Mouse (Mus musculus) intestine, embryonic 14.5 days (tissue): ENCODE measurements around the gene Kdm5b. TPM values are rescaled to one million over a fixed set of nuclear protein-coding genes. Genes with fewer than 3 reads are reported as not detected.

Experiments
- ATAC-seq: fragments of 200-750 bp; cut with Nextera tagmentation; replicated peaks from 2 replicates; pipeline ENCODE4 v1.8.0; 2017; ENCODE audit warnings: low read depth, moderate number of reproducible peaks, moderate TSS enrichment, moderate library complexity; ENCODE audit not compliant: low FRiP score, low TSS enrichment
- DNase-seq: peaks from one replicate; pipeline ENCODE4 v3.0.0-alpha.2; 2018; ENCODE audit warnings: low spot score
- H3K27ac ChIP-seq: fragments of 300-500 bp; sonication (generic); 2 replicates; pipeline ENCODE4 v1.5.1; 2014; ENCODE audit warnings: low read depth, mild to moderate bottlenecking, control low read depth
- H3K27me3 ChIP-seq: fragments of 300-500 bp; sonication (generic); replicated peaks from 2 replicates; pipeline ENCODE4 v1.6.1; 2014; ENCODE audit warnings: low read length, control low read depth; ENCODE audit not compliant: control insufficient read depth, insufficient read depth
- H3K36me3 ChIP-seq: fragments of 300-500 bp; sonication (generic); 2 replicates; pipeline ENCODE4 v1.6.1; 2014; ENCODE audit warnings: low read length, control low read depth; ENCODE audit not compliant: control insufficient read depth, insufficient read depth
- H3K4me1 ChIP-seq: fragments of 300-500 bp; sonication (generic); replicated peaks from 2 replicates; pipeline ENCODE4 v1.6.1; 2014; ENCODE audit warnings: low read length, control low read depth, mixed read lengths; ENCODE audit not compliant: control insufficient read depth, insufficient read depth
- H3K4me2 ChIP-seq: fragments of 300-500 bp; sonication (generic); 2 replicates; pipeline ENCODE4 v1.6.1; 2014; ENCODE audit warnings: low read length
- H3K4me3 ChIP-seq: fragments of 300-500 bp; sonication (generic); 2 replicates; pipeline ENCODE4 v1.5.1; 2014; ENCODE audit warnings: low read depth, low read length, control low read depth, mixed read lengths
- H3K9ac ChIP-seq: fragments of 300-500 bp; sonication (generic); 2 replicates; pipeline ENCODE4 v1.6.1; 2014; ENCODE audit warnings: mild to moderate bottlenecking, low read length
- H3K9me3 ChIP-seq: fragments of 300-500 bp; sonication (generic); 2 replicates; pipeline ENCODE4 v1.6.1; 2016; ENCODE audit warnings: low read length, control low read depth; ENCODE audit not compliant: control insufficient read depth
- WGBS: fragments of 180-500 bp; shearing (Covaris S2); extraction: QIAGEN DNeasy Blood & Tissue Kit; methylation state at CpG from one replicate; pipeline ENCODE4 v1.1.7; 2014; 5-methylcytosine and 5-hydroxymethylcytosine counted together
- polyA plus RNA-seq: library from polyadenylated mRNA; unstranded; fragments of >200 nt; fragmentation: Nextera tagmentation; extraction: Ambion mirVana; gene quantifications from 2 replicates; pipeline ENCODE4 v1.2.1, GENCODE M21; 2014

The Kdm5b gene
- polyA plus RNA-seq, 1 experiment from 2014 or later: 54.2 TPM

GRCm38 (mm10) chr1:134555871-134556670, 3.9 kb upstream of the Kdm5b start:
- DNase-seq: no peak
- under 1% methylated on average over 45 of the region's 46 CpGs for WGBS
- Histone ChIP-seq H3K9ac (peak overlapping the region; percentile 82), H3K27ac (peak overlapping the region; percentile 94), H3K36me3 (no peaks in the 10 kb centered on the region), H3K27me3 (no peaks in the 10 kb centered on the region), H3K4me1 (peaks cover 16% of the 10 kb centered on the region), H3K4me2 (peak overlapping the region; percentile 71), H3K9me3 (no peaks in the 10 kb centered on the region), H3K4me3 (peak overlapping the region; percentile 58)
- ATAC-seq: peak; percentile 5

- Histone ChIP-seq H3K4me1 (peaks cover 16% of the 10 kb centered on the region), H3K4me3 (peak overlapping the region; percentile 58), H3K36me3 (no peaks in the 10 kb centered on the region), H3K27ac (peak overlapping the region; percentile 94), H3K4me2 (peak overlapping the region; percentile 71), H3K9me3 (no peaks in the 10 kb centered on the region), H3K9ac (peak overlapping the region; percentile 82), H3K27me3 (no peaks in the 10 kb centered on the region)
- DNase-seq: peak; percentile 94
- WGBS: under 1% methylated on average over 35 of the region's 35 CpGs
- peak; percentile 96 for ATAC-seq
Observed at GRCm38 (mm10) chr1:134556671-134557218, 3.2 kb upstream of the Kdm5b start.

DNA sequence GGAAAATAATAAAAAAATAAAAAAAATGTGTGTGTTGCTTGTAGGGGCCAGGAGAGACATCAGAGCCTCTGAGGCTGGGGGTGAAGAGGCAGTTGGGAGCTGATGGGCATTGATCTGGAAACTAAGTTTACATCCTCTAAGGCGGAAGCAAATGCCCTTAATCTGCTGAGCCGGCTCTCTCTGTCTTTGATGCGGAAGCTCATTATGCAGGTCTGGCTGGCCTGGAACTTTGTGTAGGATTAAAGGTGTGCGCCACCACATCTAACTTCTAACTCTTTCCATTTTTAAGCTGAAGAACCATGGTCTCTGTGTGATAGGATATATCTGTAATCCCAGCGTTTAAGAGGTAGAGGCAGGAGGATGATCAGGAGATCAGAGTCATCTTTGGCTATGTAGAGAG, 1.5 kb upstream of the Kdm5b start:
- Histone ChIP-seq H3K4me3 (no peak overlapping the region), H3K9me3 (no peaks in the 10 kb centered on the region), H3K36me3 (no peaks in the 10 kb centered on the region), H3K9ac (no peak overlapping the region), H3K4me2 (no peak overlapping the region), H3K27ac (no peak overlapping the region), H3K27me3 (no peaks in the 10 kb centered on the region), H3K4me1 (peaks cover 23% of the 10 kb centered on the region)
- WGBS: 72% methylated on average over 5 of the region's 5 CpGs
- DNase-seq (no peak), ATAC-seq (no peak)

DNA sequence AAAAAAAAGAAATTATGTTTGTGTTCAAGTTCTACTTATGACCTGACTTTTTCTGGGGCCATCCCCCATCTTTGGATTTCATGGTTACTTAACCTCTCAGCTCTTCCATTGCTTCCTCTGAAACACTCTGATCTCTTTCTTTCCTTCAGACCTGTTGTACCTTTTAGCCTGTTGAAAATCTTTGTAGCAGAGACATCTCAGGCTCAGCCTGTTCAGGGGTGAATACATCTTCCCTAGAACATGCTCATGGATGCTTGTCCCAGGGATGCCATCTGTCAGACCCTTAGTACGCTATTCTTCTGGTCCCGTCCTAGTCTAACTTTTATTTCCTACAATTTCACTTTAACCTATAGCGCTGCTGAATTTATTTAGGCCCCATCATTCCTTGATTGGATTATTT, 745 bp upstream of the Kdm5b start:
- Histone ChIP-seq H3K9me3 (no peaks in the 10 kb centered on the region), H3K27ac (0 out of 2 replicates have a peak overlapping the region, but pooled peaks have one; percentile 91), H3K27me3 (no peaks in the 10 kb centered on the region), H3K4me3 (no peak overlapping the region), H3K4me2 (no peak overlapping the region), H3K9ac (no peak overlapping the region), H3K36me3 (no peaks in the 10 kb centered on the region), H3K4me1 (peaks cover 23% of the 10 kb centered on the region)
- DNase-seq: no peak
- 68% methylated on average over 3 of the region's 3 CpGs for WGBS
- ATAC-seq: no peak

DNA sequence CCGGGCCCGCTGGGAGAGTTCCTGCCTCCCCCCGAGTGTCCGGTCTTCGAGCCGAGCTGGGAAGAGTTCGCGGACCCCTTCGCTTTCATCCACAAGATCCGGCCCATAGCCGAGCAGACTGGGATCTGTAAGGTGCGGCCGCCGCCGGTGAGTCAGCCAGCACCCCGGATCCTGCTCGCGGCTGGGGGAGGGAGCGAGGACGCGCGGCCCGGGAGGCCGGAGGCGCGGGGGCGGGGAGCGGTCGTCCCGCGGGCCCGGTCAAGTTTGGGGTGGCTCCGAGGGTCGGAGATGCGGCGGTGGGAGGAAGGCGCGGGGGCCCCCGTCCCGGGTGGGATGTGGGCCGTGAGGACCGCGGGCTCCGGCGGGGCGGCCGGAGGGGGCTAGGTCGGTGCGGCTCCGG, 425 bp downstream of the Kdm5b start:
- under 1% methylated on average over 49 of the region's 50 CpGs for WGBS
- Histone ChIP-seq H3K4me1 (peaks cover 19% of the 10 kb centered on the region), H3K36me3 (no peaks in the 10 kb centered on the region), H3K4me3 (peak overlapping the region; percentile 91), H3K27ac (peak overlapping the region; percentile 91), H3K9me3 (no peaks in the 10 kb centered on the region), H3K4me2 (peak overlapping the region; percentile 66), H3K9ac (peak overlapping the region; percentile 98), H3K27me3 (no peaks in the 10 kb centered on the region)
- ATAC-seq (no peak), DNase-seq (no peak)

- DNase-seq: peak; percentile 81
- H3K27ac ChIP-seq: peak overlapping the region; percentile 91
- H3K4me3 ChIP-seq: peak overlapping the region; percentile 91
- H3K9ac ChIP-seq: peak overlapping the region; percentile 98
- ATAC-seq: peak; percentile 24
- H3K9me3 ChIP-seq: no peaks in the 10 kb centered on the region
- WGBS: 3% methylated on average over 47 of the region's 76 CpGs
- peaks cover 18% of the 10 kb centered on the region for H3K4me1 ChIP-seq
- H3K27me3 ChIP-seq: no peaks in the 10 kb centered on the region
- peak overlapping the region; percentile 66 for H3K4me2 ChIP-seq
- no peaks in the 10 kb centered on the region for H3K36me3 ChIP-seq
Observed at GRCm38 (mm10) chr1:134560801-134561769, 1.1 kb downstream of the Kdm5b start.

DNA sequence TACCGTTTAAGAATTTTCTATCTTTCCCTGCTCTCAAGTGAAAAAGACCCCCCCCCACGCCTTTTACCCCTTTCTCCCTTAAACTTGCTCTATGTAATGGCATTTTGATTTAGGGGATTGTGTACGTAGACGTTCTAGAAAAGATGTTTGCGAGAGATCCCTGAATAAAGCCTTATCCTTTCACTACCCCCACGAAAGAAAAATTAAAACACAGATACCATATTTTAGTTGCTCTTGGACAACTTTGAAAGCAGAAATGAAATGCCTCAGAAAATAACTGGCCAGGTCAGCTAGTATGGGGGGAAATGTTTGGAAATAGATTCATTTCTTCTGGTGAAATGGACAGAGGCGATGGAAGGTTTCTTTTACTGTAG, 1.8 kb downstream of the Kdm5b start:
- Histone ChIP-seq H3K27me3 (no peaks in the 10 kb centered on the region), H3K4me1 (peaks cover 17% of the 10 kb centered on the region; the same call in 1 of the 2 replicates), H3K9ac (peak overlapping the region; percentile 98), H3K36me3 (no peaks in the 10 kb centered on the region), H3K27ac (peak overlapping the region; percentile 91), H3K9me3 (no peaks in the 10 kb centered on the region), H3K4me2 (peak overlapping the region; percentile 66), H3K4me3 (peak overlapping the region; percentile 91)
- ATAC-seq (no peak), DNase-seq (no peak)
- 5% methylated on average over 7 of the region's 7 CpGs for WGBS

GRCm38 (mm10) chr1:134562457-134562856, 2.5 kb downstream of the Kdm5b start:
- no peaks in the 10 kb centered on the region for H3K27me3 ChIP-seq
- 0 out of 2 replicates have a peak, but pooled peaks cover 1% of the 10 kb centered on the region for H3K36me3 ChIP-seq
- no peak for ATAC-seq
- peaks cover 17% of the 10 kb centered on the region; the same call in 1 of the 2 replicates for H3K4me1 ChIP-seq
- H3K4me3 ChIP-seq: peak overlapping the region; percentile 91
- no peaks in the 10 kb centered on the region for H3K9me3 ChIP-seq
- peak overlapping the region; percentile 66 for H3K4me2 ChIP-seq
- H3K27ac ChIP-seq: no peak overlapping the region
- DNase-seq: no peak
- peak overlapping the region; percentile 98; the same call in 1 of the 2 replicates for H3K9ac ChIP-seq
